8 mouse cellular contexts compared by ENCODE assay signal in the genomic region with DNA sequence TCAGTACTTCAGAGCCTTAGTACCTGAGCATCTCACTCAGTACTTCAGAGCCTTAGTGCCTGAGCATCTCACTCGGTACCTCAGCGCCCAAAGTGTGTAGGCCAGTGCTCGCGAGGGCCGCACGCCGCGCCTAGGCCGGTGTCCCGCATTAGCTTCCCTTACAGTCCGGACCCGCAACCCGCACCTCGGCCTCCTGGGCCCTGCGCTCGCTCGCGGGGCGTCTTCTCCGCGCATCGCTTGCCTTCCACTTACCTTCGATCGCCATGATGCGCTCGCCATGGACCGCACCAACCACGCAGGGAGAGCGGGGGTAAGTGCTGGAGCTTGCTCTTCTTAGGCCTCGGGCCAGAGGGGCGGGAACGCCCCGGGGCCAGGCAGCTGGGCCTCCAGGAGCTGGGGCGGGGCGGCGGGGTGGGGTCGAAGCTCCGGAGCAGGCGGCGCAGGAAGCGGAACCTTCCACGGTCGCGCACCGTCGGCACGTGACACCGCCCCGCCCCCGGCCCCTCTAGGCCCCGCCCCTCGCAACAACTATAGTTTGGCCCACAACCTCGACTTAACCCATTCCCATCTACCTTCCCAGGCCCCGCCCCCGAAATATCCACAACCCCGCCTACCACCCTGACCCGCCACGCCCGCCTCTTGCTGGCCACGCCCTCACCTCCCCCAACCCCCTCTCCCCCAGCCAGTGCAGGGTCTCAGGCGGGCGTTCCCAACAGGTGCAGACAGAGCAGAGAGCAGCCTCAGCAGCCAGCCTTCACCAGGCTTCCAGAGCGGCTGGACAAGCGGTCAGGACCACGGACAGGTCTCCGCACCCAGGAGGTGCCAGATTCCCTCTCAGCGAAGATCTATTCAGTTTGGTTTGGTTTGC. TPM values are rescaled to one million over a fixed set of nuclear protein-coding genes. Genes with fewer than 3 reads are reported as not detected.
A peak's percentile ranks its signal among the peaks of the same experiment; 100 is the strongest.
DNase-seq lines count a peak whose midpoint lies in the region; ATAC-seq lines count a peak whose summit lies in the region.

A gene (minus strand): TSS at position 405 of the 868 bp plus-strand sequence.

- no peaks in the 10 kb centered on the region for H3K9me3 ChIP-seq in forebrain, embryonic 15.5 days
- no peaks in the 10 kb centered on the region for H3K9me3 ChIP-seq in hindbrain, embryonic 12.5 days (replicated peaks)

- H3K9ac ChIP-seq in forebrain, embryonic 15.5 days (replicated peaks): peak within 1 kb of the TSS; percentile 81
- peak within 1 kb of the TSS; percentile 75 for H3K9ac ChIP-seq in hindbrain, embryonic 12.5 days

- peak within 1 kb of the TSS; percentile 89 for H3K4me2 ChIP-seq in forebrain, embryonic 15.5 days (replicated peaks)
- peak within 1 kb of the TSS; percentile 81 for H3K4me2 ChIP-seq in hindbrain, embryonic 12.5 days (replicated peaks)

- ATAC-seq in forebrain, embryonic 15.5 days (replicated peaks): peak; percentile 93
- ATAC-seq in hindbrain, embryonic 12.5 days (ENCODE audit: low FRiP score): peak; percentile 96

- H3K27me3 ChIP-seq in forebrain, embryonic 15.5 days: 0 out of 2 replicates have a peak, but pooled peaks cover 2% of the 10 kb centered on the region
- H3K27me3 ChIP-seq in hindbrain, embryonic 12.5 days: no peaks in the 10 kb centered on the region

- H3K4me1 ChIP-seq in forebrain, embryonic 15.5 days: peaks cover 15% of the 10 kb centered on the region
- H3K4me1 ChIP-seq in hindbrain, embryonic 12.5 days: peaks cover 14% of the 10 kb centered on the region

- under 1% methylated on average over 65 of the region's 67 CpGs for WGBS in forebrain, embryonic 15.5 days
- WGBS in hindbrain, embryonic 12.5 days: under 1% methylated on average over 50 of the region's 67 CpGs

- H3K4me3 ChIP-seq in forebrain, embryonic 15.5 days: peak within 1 kb of the TSS; percentile 87
- H3K4me3 ChIP-seq in hindbrain, embryonic 12.5 days: peak within 1 kb of the TSS; percentile 65

- no peaks in the 10 kb centered on the region for H3K36me3 ChIP-seq in forebrain, embryonic 15.5 days
- no peaks in the 10 kb centered on the region for H3K36me3 ChIP-seq in hindbrain, embryonic 12.5 days

- peak within 1 kb of the TSS; percentile 67 for H3K27ac ChIP-seq in forebrain, embryonic 15.5 days (replicated peaks)
- H3K27ac ChIP-seq in hindbrain, embryonic 12.5 days: peak within 1 kb of the TSS; percentile 73

- peak; percentile 37 for DNase-seq in T-cell, adult 2 months (ENCODE audit: low spot score)
- peak; percentile 78 to 81 for DNase-seq in cerebellum, adult 18-20 months
- peak; percentile 52 for DNase-seq in layer of hippocampus, postnatal 36 days
- peak; percentile 72 for DNase-seq in lung, postnatal 4 days
- DNase-seq in right cerebral cortex, postnatal 10 days (ENCODE audit: low spot score in 2 of 2): peak; percentile 78 to 85
- peak; percentile 16 to 52 for DNase-seq in urinary bladder, postnatal 36 days (ENCODE audit: low spot score in 2 of 2)

RNA-seq across cellular contexts. Expression of the gene that starts here (rescaled TPM):
- polyA plus RNA-seq in forebrain, embryonic 15.5 days (2015; fragmentation: Nextera tagmentation; extraction: Ambion mirVana): 8.5 and 8.7 TPM in 2 replicates
- polyA plus RNA-seq in hindbrain, embryonic 12.5 days (2016; fragmentation: Nextera tagmentation; extraction: Ambion mirVana): 8.1 and 8.3 TPM in 2 replicates
- total RNA-seq in layer of hippocampus, postnatal 36 days (2021): 10 to 100 TPM; 27.2 to 29.0 TPM

Comparison
In these comparisons a context has a peak if more than half of its experiments do, and no peak if none do; other contexts are left out.
1. Peak in every context shown above with its lines: DNase-seq, ATAC-seq, H3K4me3 ChIP-seq and H3K27ac ChIP-seq.